Mouse (Mus musculus) frontal cortex, postnatal 14 days (tissue): ENCODE results near the gene Naif1.
A peak's percentile ranks its signal among the peaks of the same experiment; 100 is the strongest.

Experiments used
- DNase-seq, 2 experiments: peaks; one replicate each; pipeline ENCODE4 v3.0.0; 2022; ENCODE audit warnings: low spot score in 2 of 2

Gene Naif1

GRCm38 (mm10) chr2:32427720-32428119 is 22.5 kb upstream of the Naif1 start:
- no peak for DNase-seq

DNA sequence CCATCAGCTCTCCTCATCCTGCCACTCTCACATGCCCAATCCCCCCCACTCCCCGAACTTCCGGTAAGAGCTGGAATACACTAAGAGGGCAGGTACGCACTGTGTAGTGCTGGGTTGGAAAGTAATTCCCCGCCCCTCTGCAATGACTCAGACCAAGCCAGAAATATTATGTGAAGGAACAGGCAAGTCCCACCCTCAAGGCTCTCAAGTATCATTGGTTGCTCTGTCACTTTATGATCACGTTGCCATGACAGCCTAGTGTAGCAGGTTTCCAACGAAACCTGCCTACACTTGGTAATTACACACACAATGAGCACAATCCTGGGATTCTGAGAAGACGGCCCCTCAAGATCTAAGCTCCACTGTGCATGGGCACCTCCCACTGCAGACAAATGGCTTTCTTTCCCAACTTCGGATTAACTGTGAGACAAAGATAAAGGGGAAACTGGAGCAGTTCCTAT is 22.0 kb upstream of the Naif1 start:
- DNase-seq = peak; percentile 46 to 62

GRCm38 (mm10) chr2:32429215-32429891 is 20.9 kb upstream of the Naif1 start:
- DNase-seq = no peak

GRCm38 (mm10) chr2:32430701-32431676 is 19.3 kb upstream of the Naif1 start:
- peak; percentile 74 to 85 for DNase-seq

DNA sequence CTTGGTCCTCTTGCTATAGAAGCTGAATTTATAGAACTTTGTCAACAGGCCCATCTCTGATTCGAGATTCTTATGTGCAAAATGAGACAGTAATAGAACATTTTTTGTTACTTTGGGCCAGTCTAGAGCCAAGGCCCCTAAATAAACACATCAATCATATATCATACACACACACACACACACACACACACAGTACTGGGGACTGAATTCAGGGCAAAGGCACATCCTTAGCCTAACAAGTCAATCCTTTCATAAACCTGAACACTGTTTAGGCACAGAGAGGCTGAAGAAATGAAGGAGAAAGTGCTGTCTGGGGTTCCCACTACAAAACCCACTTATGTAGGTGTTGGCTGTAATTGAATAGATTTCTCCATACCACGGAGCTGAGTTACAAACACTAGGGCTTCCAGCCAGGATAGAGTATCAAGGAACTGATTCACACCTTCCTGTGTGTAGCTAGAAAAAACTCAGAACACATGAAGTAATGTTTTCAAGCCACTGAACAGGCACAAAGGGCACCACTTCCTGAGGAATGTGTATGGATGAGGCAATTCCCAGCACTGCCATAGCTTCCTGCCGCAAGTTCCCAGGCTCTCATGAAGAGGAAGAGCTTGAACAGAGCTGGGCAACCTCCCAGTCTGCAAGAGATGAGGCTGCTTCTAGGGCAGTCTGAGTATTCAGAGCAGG is 13.4 kb upstream of the Naif1 start:
- DNase-seq = no peak

GRCm38 (mm10) chr2:32437612-32438166 is 12.6 kb upstream of the Naif1 start:
- no peak for DNase-seq

DNA sequence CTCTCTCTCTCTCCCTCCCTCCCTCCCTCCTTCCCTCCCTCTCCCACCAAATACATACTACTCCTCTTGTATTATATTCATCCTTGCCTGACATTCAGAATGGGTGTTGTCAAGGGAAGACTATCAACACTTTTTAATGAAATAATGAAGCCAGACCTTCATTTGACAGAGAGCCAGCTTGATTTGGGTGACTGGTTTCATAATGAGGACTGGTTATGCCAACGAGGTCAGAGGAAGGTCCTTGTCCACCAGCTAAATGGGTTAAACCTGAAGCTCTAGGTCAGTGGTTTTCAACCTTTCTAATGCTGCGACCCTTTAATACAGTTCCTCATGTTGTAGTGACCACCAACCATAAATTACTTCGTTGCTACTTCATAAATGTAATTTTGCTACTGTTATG is 11.5 kb upstream of the Naif1 start:
- DNase-seq = no peak

DNA sequence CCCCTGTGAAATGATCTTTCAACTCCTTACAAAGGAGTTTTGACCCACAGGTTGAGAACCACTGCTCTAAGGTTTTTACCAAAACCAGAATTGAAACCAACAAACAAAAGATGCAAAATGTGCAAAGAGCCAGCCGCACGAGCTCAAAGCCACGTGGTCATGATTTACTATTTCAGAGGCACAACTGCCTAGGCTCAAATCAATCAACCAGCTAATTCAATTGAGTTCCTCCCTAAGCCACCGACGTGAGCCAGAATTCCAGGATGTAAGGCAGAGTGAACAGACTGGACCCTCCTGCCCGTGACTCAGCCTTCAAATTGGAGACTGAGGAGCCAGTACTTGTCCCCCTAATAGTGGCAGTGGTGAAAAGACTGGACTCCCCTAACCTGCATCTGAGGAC is 11.1 kb upstream of the Naif1 start:
- DNase-seq = no peak

GRCm38 (mm10) chr2:32440164-32440563 is 10.1 kb upstream of the Naif1 start:
- DNase-seq = no peak

GRCm38 (mm10) chr2:32440632-32441031 is 9.6 kb upstream of the Naif1 start:
- no peak for DNase-seq

GRCm38 (mm10) chr2:32441550-32441949 is 8.7 kb upstream of the Naif1 start:
- DNase-seq = no peak

- no peak for DNase-seq
These were observed 4.7 kb upstream of the Naif1 start for GRCm38 (mm10) chr2:32445535-32445934.

DNA sequence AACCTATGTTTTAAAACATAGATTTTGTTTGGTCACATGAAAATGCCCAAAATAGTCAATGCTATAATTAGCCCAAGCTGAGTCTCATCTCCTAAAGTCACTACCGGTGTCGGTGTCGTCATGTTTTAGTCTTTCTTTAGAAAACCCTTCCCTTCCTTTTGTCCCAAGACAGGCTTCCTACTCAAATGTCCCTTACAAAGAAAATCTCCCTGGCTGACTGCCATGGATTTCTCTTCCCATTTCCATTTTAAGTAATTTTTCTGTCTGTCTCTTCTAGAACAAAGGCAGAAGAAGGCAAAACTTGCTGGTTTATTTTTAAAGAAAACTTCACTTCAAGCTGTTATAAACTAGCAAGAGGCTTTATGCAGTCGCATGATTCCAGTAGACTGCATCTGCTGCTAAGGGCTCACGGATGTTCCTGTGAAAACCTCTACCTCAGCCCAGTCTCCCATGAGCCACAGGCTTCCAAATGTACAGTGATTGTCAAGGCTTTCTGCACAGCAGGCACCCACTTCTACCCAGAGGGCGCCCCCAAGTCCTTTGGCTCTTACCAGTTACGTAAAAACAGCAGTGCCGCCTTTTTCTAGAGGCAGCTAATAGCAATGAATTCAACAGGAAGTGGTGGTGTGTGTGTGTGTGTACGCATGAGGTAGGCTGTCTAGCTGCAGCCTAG is 2.9 kb upstream of the Naif1 start:
- DNase-seq = no peak

DNA sequence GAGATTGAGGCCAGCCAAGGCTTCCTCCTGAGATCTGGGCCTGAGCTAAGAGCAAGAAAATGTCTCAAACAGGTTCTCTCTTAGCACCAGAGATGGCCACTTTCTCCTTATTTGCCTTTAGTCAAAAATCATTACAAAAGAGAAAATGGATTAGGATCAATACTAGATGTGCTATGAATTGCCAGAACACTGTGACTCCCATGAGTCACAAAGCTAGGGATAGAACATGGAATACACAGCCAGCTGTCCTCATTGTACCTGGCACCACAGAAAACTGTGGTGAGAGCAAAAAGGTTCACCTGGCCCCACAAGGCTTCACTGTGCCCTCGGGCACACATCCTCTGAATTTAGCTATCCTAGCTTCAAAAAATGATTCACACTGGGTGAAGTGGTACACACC is 1.8 kb upstream of the Naif1 start:
- DNase-seq = no peak

DNA sequence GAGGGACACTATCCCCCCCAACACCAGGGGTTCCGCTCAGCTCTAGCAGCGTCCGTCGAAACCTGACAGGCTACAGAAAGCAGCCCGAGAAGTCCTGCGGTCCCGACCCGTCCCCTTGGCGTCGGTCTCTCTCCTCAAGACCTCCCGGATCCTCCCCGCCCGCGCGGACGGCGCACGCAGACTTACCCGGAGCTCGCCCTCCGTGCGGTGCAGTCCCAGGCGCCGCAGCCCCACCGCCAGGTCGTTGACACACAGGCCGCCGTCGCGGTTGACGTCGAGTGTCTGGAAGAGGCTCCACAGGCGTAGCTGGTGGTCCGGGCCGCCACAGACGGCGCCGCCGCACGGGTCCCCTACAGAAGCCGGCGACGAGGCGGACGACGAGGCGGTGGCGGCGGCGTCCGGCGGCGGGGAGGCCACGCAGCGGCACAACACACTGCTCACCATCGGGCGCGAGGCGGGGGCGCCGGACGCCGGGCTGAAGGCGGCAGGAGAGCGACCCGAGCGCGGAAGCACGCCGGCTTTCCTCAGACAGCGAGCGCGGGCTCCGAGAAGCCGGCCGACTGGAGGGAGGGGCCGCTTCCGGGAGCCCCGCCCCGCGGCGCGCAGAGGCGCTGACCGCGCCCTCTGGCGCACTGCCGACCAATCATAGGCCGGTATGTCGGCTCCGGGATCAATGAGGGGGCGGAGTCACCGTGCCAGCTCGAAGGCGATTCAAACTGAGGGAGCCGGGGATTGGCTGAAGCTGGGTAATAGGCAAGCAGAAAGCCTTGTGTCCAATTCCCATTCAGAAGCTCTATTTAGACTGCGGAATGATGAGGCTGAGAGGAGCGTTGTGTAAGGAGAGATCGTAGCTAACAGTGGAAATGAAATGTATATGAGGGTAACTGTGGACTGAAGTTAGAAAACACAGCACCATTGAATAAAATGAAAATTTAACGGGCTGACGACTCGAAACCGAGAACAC is 906 bp downstream of the Naif1 start, which contains the start of gene Slc25a25:
Slc25a25 (minus strand) TSS at position 565 of the 964 bp plus-strand sequence.
- peak; percentile 95 for DNase-seq

DNA sequence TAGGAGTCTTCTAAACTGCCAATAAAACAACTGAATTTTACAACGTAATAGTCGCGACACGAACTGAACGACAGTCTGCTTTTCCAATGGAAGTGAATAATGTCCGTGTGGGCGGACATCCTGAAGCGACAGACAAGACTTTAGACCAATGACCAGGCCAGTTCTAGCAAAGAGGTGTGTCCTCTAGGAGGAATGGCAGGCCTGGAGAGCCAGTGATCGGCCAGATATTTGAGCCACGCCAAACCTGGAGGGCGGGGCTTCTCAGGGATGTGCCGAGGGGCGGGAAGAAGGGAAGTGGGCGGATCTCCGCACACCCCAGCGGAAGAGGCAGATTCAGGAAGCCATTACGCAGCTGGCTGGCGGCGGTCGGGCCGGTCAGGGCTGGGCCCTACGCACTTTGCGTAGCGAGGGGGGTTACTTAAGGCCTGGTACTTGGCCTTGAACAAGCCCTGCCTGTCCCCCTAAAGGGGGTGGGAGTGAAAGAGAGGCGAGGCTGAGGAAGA is 1.7 kb downstream of the Naif1 start:
- peak; percentile 96 to 99 for DNase-seq

DNA sequence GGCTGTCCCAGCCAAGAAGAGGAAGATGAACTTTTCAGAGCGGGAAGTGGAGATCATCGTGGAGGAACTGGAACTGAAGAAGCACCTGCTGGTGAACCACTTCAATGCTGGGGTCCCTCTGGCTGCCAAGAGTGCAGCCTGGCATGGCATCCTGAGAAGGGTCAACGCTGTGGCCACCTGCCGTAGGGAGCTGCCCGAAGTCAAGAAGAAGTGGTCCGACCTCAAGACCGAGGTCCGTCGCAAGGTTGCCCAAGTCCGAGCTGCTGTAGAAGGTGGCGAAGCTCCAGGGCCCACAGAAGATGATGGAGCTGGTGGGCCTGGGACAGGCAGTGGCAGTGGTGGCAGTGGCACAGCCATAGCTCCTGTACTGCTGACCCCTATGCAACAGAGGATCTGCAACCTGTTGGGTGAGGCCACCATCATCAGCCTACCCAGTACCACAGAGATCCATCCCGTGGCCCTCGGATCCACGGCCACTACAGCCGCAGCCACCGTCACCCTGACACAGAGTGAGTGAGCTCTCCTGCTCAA is 2.2 kb downstream of the Naif1 start:
- DNase-seq = peak in 1 of 2 experiments; percentile 58

DNA sequence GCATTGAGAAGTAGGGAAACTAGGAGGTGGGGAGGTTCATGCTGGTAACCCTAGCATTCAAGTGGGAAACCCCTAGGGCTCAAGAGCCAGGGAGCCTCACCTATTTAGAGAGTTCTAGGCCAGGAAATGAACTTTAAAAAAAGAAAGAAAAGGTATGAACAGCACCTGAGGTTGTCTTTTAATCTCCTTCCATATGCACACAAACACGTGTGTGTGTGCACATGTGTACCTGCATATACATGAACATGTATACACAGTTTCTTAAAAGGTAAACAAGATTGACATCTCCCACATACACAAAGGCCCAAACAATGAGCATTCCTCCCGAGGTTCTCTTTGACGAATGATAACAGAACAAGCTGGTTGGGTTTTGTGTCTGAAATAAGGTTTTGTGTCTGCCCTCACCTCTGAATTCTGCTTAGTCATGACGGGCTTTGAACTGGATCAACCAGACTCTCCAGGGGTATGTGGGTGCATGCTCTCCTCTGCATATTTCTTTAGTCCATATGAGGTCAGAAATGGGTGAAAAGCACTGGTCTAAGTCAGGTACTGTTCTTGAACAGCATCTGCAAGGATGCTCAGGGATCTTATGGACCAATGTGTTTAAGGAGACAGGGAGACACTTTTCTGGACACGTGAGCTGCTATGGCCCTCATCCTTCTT is 3.5 kb downstream of the Naif1 start:
- DNase-seq = no peak

GRCm38 (mm10) chr2:32454633-32455032 is 4.4 kb downstream of the Naif1 start:
- no peak for DNase-seq
